Mouse (Mus musculus): ENCODE results near the gene Ctdspl. TPM values are rescaled to one million over a fixed set of nuclear protein-coding genes. Genes with fewer than 3 reads are reported as not detected.
A peak's percentile ranks its signal among the peaks of the same experiment; 100 is the strongest.

Gene Ctdspl
- total RNA-seq, 1 experiment: 2.9 TPM

DNA sequence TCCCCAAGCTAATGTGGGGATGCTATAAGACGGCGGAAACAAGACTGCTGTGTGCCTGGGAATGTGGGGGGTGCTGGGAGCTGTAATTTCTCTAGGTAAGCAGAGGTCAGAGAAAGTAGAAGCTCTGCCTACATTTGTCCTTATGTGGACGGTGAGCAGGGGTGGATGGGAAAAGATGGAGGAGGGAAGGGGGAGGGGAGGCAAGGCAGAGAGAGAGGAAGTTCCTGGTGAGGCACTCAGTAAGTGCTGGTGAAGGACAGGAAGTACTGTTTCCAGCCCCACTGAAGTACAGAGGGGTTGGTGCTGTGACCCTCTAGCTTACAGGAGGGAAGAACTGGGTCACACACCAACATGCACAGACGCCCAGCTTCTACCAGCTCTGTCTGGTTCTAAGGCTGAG is 138.0 kb downstream of the Ctdspl start:
- no peak overlapping the region for H3K27ac ChIP-seq (ENCODE audit: insufficient read depth, low read depth, low read length, poor library complexity, severe bottlenecking)
- DNase-seq (ENCODE audit: low read depth, low spot score): no peak
- TF ChIP-seq CHD2 (IDR thresholded peaks at IDR 0.05; ENCODE audit: low read depth, low read length) (no peak), ZC3H11A (IDR thresholded peaks at IDR 0.05; ENCODE audit: borderline replicate concordance, low read depth, low read length) (no peak), ZNF384 (IDR thresholded peaks at IDR 0.05; ENCODE audit: low read depth, low read length) (no peak), MAFK (IDR thresholded peaks at IDR 0.05; ENCODE audit: insufficient read depth, low read depth, low read length) (no peak), HCFC1 (IDR thresholded peaks at IDR 0.05; ENCODE audit: borderline replicate concordance, insufficient read depth, low read length) (no peak)
- in situ Hi-C loops (cut with MboI; ENCODE audit: low sequenced_read_pairs in 2 of 2, unreplicated experiment in 2 of 2): no loop called here
- peak overlapping the region; percentile 2; the same call in 1 of the 2 replicates for H3K9ac ChIP-seq (ENCODE audit: insufficient read depth, low read depth, low read length, poor library complexity, severe bottlenecking)
- H3K4me1 ChIP-seq (ENCODE audit: control insufficient read depth in 2 of 2, insufficient read depth in 2 of 2, low read length in 2 of 2, poor library complexity in 1 of 2): peaks cover 4 to 18% of the 10 kb centered on the region in 2 experiments; a peak in 1 of 4 replicates
- no peaks in the 10 kb centered on the region for H3K9me3 ChIP-seq (ENCODE audit: control insufficient read depth, insufficient read depth, low read depth, low read length)
- H3K36me3 ChIP-seq (ENCODE audit: control insufficient read depth, insufficient read depth, low read length, poor library complexity, severe bottlenecking): no peaks in the 10 kb centered on the region
- H3K4me3 ChIP-seq (ENCODE audit: insufficient read depth in 1 of 2, low read depth in 1 of 2, low read length in 2 of 2, poor library complexity in 1 of 2, severe bottlenecking in 1 of 2): no peak overlapping the region

DNA sequence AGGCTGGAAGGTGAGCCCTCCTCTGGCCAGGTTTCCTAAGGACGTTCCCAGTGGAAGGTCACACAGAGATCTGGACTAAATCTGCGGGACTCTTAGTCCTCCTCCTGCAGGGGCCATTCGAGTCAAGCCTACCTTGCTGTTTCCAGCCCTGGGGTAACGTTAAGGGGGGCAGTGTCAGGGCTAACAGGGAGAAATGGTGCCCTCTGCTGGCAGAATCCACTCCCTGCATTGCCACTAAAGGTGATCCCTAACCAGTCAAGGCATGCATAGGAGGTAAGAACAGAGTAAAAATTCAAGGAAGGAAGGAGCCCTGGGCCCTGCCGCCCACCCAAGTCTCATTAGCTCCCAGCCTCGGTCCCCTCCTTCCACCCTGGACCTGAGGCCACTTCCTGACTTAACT is 141.3 kb downstream of the Ctdspl start:
- TF ChIP-seq MAFK (IDR thresholded peaks at IDR 0.05; ENCODE audit: insufficient read depth, low read depth, low read length) (no peak), ZC3H11A (IDR thresholded peaks at IDR 0.05; ENCODE audit: borderline replicate concordance, low read depth, low read length) (peak; percentile 73)
- no peak overlapping the region for H3K27ac ChIP-seq (ENCODE audit: insufficient read depth, low read depth, low read length, poor library complexity, severe bottlenecking)
- no peaks in the 10 kb centered on the region for H3K9me3 ChIP-seq (ENCODE audit: control insufficient read depth, insufficient read depth, low read depth, low read length)
- peak; percentile 58 for DNase-seq (ENCODE audit: low read depth, low spot score)
- H3K9ac ChIP-seq (ENCODE audit: insufficient read depth, low read depth, low read length, poor library complexity, severe bottlenecking): no peak overlapping the region
- H3K4me1 ChIP-seq (ENCODE audit: control insufficient read depth in 2 of 2, insufficient read depth in 2 of 2, low read length in 2 of 2, poor library complexity in 1 of 2): peaks cover 4 to 21% of the 10 kb centered on the region in 2 experiments; a peak in 1 of 4 replicates
- peaks cover 3% of the 10 kb centered on the region; the same call in 1 of the 2 replicates for H3K36me3 ChIP-seq (ENCODE audit: control insufficient read depth, insufficient read depth, low read length, poor library complexity, severe bottlenecking)
- no peak overlapping the region for H3K4me3 ChIP-seq (ENCODE audit: insufficient read depth in 1 of 2, low read depth in 1 of 2, low read length in 2 of 2, poor library complexity in 1 of 2, severe bottlenecking in 1 of 2)
- in situ Hi-C loops (cut with MboI; ENCODE audit: low sequenced_read_pairs in 2 of 2, unreplicated experiment in 2 of 2): loop anchor here in 1 of 2 experiments (5.0 kb wide), 1 partner anchor 150 kb away; no protein-coding TSS in a partner anchor

DNA sequence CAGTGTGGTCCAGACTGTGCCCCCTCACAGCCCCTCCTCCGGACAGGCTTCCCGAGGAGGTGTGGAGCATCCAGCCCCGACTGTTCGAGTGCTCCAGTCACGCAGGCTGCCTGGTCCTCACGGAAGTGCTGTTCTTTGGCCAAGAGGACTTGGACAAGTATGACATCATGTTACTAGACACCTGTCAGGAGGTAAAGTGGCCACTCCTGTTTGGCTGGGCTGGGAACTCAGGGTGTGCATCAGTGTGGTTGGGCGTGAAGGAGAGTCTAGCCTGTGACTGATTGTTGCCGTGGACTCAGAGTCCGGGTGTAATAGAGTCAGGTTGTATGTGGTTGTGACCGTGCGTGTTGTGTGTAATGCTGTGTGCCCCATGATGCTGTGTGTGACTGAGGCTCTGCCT is 142.0 kb downstream of the Ctdspl start:
- Histone ChIP-seq H3K36me3 (ENCODE audit: control insufficient read depth, insufficient read depth, low read length, poor library complexity, severe bottlenecking) (peaks cover 4% of the 10 kb centered on the region; the same call in 1 of the 2 replicates), H3K9me3 (ENCODE audit: control insufficient read depth, insufficient read depth, low read depth, low read length) (no peaks in the 10 kb centered on the region), H3K4me1 (ENCODE audit: control insufficient read depth in 2 of 2, insufficient read depth in 2 of 2, low read length in 2 of 2, poor library complexity in 1 of 2) (peaks cover 4 to 18% of the 10 kb centered on the region in 2 experiments; a peak in 1 of 4 replicates), H3K27ac (ENCODE audit: insufficient read depth, low read depth, low read length, poor library complexity, severe bottlenecking) (no peak overlapping the region; the same call in 1 of the 2 replicates), H3K9ac (ENCODE audit: insufficient read depth, low read depth, low read length, poor library complexity, severe bottlenecking) (no peak overlapping the region), H3K4me3 (ENCODE audit: insufficient read depth in 1 of 2, low read depth in 1 of 2, low read length in 2 of 2, poor library complexity in 1 of 2, severe bottlenecking in 1 of 2) (no peak overlapping the region)
- in situ Hi-C loops (cut with MboI; ENCODE audit: low sequenced_read_pairs in 2 of 2, unreplicated experiment in 2 of 2): loop anchor here in 1 of 2 experiments (5.0 kb wide), 1 partner anchor 151 kb away; no protein-coding TSS in a partner anchor
- TF ChIP-seq MAFK (IDR thresholded peaks at IDR 0.05; ENCODE audit: insufficient read depth, low read depth, low read length): no peak
- no peak for DNase-seq (ENCODE audit: low read depth, low spot score)

DNA sequence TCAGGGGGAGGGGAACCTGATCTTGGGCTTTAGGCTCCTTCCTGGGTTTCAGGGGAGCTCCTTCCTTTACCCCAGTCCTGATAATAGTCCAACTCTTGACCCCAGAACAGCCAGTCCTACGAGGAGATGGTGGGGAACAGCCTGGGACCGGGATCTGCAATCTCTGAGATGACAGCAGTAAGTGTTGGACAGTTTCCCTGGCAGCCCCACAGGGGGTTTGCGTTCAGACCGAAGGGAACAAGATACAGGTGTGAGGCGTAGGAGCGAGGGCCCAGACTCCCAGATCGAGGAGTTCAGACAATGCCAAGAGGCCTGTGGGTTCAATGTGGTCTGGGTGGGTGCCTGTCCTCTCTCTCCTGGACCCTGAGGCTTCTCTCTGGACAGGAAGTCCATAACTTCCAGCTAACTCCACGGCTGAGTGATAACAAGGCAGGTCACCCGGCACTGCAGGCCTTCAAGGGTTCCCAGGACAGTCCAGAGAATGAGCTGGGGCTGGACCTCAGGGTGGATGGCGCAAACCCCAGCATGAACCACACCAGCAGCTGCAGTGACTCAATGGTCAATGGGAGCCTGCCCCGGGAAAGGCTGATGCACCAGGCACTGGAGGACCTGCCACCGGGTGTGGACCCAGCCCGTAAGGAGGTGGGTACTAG is 144.0 kb downstream of the Ctdspl start:
- Histone ChIP-seq H3K4me3 (ENCODE audit: insufficient read depth in 1 of 2, low read depth in 1 of 2, low read length in 2 of 2, poor library complexity in 1 of 2, severe bottlenecking in 1 of 2) (no peak overlapping the region), H3K36me3 (ENCODE audit: control insufficient read depth, insufficient read depth, low read length, poor library complexity, severe bottlenecking) (peaks cover 7% of the 10 kb centered on the region; the same call in 1 of the 2 replicates), H3K27ac (ENCODE audit: insufficient read depth, low read depth, low read length, poor library complexity, severe bottlenecking) (no peak overlapping the region), H3K4me1 (ENCODE audit: control insufficient read depth in 2 of 2, insufficient read depth in 2 of 2, low read length in 2 of 2, poor library complexity in 1 of 2) (peaks cover 1 to 6% of the 10 kb centered on the region in 2 experiments; a peak in 1 of 4 replicates), H3K9me3 (ENCODE audit: control insufficient read depth, insufficient read depth, low read depth, low read length) (no peaks in the 10 kb centered on the region), H3K9ac (ENCODE audit: insufficient read depth, low read depth, low read length, poor library complexity, severe bottlenecking) (no peak overlapping the region)
- in situ Hi-C loops (cut with MboI; ENCODE audit: low sequenced_read_pairs in 2 of 2, unreplicated experiment in 2 of 2): loop anchor here in 1 of 2 experiments (10.0 kb wide), 1 partner anchor 155 kb away; no protein-coding TSS in a partner anchor
- no peak for DNase-seq (ENCODE audit: low read depth, low spot score)
- no peak for TF ChIP-seq ZNF384 (IDR thresholded peaks at IDR 0.05; ENCODE audit: low read depth, low read length)
- TF ChIP-seq MAFK (IDR thresholded peaks at IDR 0.05; ENCODE audit: insufficient read depth, low read depth, low read length): no peak
- no peak for TF ChIP-seq ZC3H11A (IDR thresholded peaks at IDR 0.05; ENCODE audit: borderline replicate concordance, low read depth, low read length)
- no peak for TF ChIP-seq HCFC1 (IDR thresholded peaks at IDR 0.05; ENCODE audit: borderline replicate concordance, insufficient read depth, low read length)
- no peak for TF ChIP-seq CHD2 (IDR thresholded peaks at IDR 0.05; ENCODE audit: low read depth, low read length)
